Mouse (Mus musculus): Measurements from ENCODE around the gene M6pr.

- TF ChIP-seq CTCF (IDR thresholded peaks at IDR 0.05; ENCODE audit: borderline replicate concordance, control insufficient read depth, extremely low read depth, insufficient read depth, low read length, poor library complexity) (no peak), POLR2A (IDR thresholded peaks at IDR 0.05; ENCODE audit: control insufficient read depth, extremely low read depth, insufficient read depth, low read length, poor library complexity) (no peak)
These were observed 1.8 kb upstream of the M6pr start for GRCm38 (mm10) chr6:122306707-122307106.
